Mouse (Mus musculus) layer of hippocampus, adult 11-12 months (tissue): ENCODE results near the gene Olfr1314.

Source experiments
- DNase-seq: peaks from one replicate; pipeline ENCODE4 v3.0.0; 2022; ENCODE audit warnings: low spot score

The Olfr1314 gene

DNA sequence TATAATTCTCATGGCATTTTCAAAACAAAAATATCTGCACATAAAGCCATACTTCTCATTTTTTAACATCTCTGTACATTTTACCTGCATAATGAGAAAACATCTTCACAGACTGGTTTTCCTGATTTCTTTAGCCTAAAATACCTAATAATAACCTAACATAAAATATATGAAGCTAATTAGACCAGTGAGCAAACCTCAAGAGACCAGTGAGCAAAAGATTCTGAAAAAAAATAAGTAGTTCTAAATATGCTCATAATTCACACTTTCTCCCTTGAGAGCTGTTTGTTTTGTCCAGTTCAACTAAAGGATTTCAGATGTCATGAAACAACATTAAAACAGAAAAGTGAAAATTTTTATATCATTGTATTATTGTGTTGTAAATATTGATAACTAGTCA is at the start of gene Olfr1314:
TSS of gene Olfr1314 (minus strand) at position 101 of the 400 bp plus-strand sequence.
- DNase-seq, result no peak

DNA sequence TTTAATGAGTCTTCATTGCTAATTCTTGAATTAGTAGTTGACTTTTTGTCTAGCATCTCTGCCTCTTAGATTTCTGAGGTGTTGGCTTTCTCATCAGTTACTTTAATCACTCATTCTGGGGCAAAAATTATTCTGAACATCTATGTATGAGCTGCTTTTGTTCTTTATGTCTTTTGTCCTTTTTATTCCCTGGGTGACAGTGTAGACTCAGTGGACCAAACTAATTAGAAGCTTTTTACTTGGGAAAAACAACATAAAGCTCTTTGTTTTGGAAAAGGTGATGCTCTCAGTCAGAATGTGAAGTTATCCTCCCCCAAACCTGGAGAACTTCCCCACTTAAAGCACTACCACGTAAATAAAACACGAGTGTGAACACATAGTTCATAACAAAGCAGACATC is 43.4 kb upstream of the Olfr1314 start, which contains the start of gene Olfr1317:
TSS of gene Olfr1317 (plus strand) at position 301 of the 400 bp plus-strand sequence.
- no peak for DNase-seq

DNA sequence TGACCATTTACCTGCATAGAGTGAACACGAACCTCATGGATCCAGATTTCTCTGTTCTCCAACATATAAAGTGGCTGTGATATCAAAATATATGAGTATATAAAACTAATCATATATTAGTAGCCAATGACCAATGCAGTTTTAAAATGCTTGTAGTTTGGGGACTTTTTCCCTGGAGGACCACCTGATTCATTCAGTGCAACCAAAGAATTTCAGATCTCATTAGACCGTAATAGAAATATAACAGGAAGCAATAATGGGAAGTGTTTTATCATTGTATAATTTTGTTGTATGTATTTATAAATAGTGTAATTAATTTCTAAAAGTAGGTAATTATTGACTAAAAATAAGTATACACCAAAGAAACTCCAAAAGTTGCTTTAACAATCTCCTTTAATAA is 38.3 kb upstream of the Olfr1314 start, which contains the start of gene Olfr1316:
TSS of gene Olfr1316 (minus strand) at position 101 of the 400 bp plus-strand sequence.
- no peak for DNase-seq

DNA sequence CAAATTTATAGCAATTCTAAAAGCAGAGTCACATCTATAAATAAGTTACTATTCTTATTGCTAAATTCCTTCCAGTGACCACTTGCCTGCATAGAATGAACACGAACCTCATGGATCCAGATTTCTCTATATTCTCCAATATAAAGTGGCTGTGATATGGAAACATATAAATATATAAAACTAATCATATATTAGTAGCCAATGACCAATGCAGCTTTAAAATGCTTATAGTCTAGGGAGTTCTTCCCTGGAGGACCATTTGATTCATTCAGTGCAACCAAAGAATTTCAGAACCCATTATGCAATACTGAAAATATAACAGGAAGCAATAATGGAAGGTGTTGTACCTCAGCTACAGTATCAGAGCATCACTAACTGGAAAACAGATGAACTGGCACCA is 18.8 kb upstream of the Olfr1314 start, which contains the start of gene Olfr1315-ps1:
TSS of gene Olfr1315-ps1 (minus strand) at position 101 of the 400 bp plus-strand sequence.
- no peak for DNase-seq

DNA sequence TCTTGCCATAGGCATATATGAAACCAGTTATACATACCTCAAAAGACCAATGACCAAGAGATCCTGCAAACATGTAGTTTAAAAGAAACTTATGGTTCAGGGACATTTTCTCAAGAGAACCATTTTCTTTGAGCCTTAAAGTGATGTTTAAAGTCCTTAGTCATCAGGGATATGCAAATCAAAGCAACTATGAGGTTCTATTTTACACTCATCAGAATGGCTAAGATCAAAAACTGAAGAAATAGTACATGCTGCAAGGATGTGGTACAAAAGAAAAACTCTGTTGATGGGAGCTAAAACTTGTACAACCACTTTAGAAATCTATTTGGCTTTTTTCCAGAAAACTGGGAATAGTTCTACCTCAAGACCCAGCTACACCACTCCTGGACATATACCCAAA is 18.8 kb downstream of the Olfr1314 start, which contains the start of gene Olfr1313:
TSS of gene Olfr1313 (minus strand) at position 101 of the 400 bp plus-strand sequence.
- DNase-seq, result no peak

DNA sequence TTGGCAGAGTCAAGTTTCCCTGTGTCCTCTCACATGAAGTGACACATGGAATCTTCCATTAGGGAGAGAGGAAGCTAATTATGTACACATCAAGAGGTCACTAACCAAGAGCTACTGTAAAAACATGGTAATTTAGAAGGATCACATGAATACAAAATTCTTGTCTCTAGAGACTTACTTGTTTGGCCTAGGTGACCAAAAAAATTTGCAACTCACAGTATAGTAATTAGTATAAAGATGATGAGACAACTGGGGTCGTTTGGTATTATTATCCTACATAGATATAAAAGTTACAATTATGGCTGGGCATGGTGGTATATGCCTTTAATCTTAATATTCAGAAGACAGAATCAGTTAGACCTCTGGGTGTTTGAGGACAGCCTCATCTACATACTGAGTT is 46.4 kb downstream of the Olfr1314 start, which contains the start of gene Olfr1312:
TSS of gene Olfr1312 (minus strand) at position 101 of the 400 bp plus-strand sequence.
- DNase-seq, result no peak
